Mouse (Mus musculus): ENCODE data around the gene Tex13b.

DNA sequence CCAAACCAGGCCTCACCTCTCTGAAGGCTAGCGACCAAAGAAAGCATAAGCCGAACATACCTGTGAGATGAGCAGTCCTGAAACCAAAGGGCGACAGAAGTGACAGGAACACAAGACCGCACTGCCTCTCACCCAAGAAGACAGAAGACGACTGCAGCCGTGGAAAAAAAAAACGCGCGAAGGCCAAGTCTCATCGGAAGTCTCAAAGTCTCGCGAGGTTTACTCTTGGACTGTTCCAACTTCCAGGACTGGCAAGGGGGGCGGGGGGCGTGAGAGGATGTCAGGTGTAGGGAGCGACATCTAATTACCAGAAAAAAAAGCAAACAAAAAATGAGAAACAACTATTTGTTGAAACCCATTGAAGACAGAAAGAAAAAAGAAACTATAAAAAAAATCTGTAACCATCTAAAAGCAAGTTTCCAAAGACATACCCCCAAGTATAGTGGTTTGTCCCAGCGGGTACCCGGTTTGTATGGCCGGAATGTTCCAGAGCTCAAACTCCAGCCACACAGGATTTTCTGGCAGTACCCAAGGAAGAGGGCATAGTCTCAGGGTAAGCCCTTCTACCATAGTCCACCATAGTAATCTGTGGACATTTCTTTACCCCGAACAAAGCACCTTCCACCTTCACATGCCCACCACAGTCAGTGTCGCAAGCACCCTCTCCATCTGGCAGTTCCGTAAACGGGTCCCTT, at the start of gene Tex13b:
- no peak for TF ChIP-seq POLR2A (IDR thresholded peaks at IDR 0.05; ENCODE audit: control insufficient read depth, low read depth, low read length)
- TF ChIP-seq CTCF (IDR thresholded peaks at IDR 0.05; ENCODE audit: control insufficient read depth, insufficient read depth, insufficient replicate concordance, low read depth, low read length), result no peak

Data from testis, adult 2 months (tissue).